Mouse (Mus musculus) hindbrain, postnatal 0 days (tissue): ENCODE measurements around the gene Aicda. TPM values are rescaled to one million over a fixed set of nuclear protein-coding genes. Genes with fewer than 3 reads are reported as not detected.

ENCODE experiments used
- ATAC-seq: fragments of 200-750 bp; cut with Nextera tagmentation; 2 replicates; pipeline ENCODE4 v1.8.0; 2017; ENCODE audit warnings: mild to moderate bottlenecking, moderate TSS enrichment, moderate library complexity
- DNase-seq: peaks from one replicate; pipeline ENCODE4 v3.0.0-alpha.2; 2015; ENCODE audit warnings: low spot score
- H3K27ac ChIP-seq: fragments of 300-500 bp; sonication (generic); 2 replicates; pipeline ENCODE4 v1.5.1; 2014; ENCODE audit warnings: mild to moderate bottlenecking
- H3K27me3 ChIP-seq: fragments of 300-500 bp; sonication (generic); 2 replicates; pipeline ENCODE4 v1.6.1; 2014; ENCODE audit warnings: low read length, mixed read lengths; ENCODE audit not compliant: insufficient read depth
- H3K36me3 ChIP-seq: fragments of 300-500 bp; sonication (generic); 2 replicates; pipeline ENCODE4 v1.6.1; 2014; ENCODE audit warnings: low read length, mixed read lengths; ENCODE audit not compliant: insufficient read depth
- H3K4me1 ChIP-seq: fragments of 300-500 bp; sonication (generic); 2 replicates; pipeline ENCODE4 v1.6.1; 2014; ENCODE audit warnings: antibody characterized with exemption, low read length, mixed read lengths; ENCODE audit not compliant: insufficient read depth
- H3K4me2 ChIP-seq: fragments of 300-500 bp; sonication (generic); 2 replicates; pipeline ENCODE4 v1.6.1; 2014; ENCODE audit warnings: low read depth, mild to moderate bottlenecking, low read length, moderate library complexity, mixed read lengths
- H3K4me3 ChIP-seq: fragments of 300-500 bp; sonication (generic); 2 replicates; pipeline ENCODE4 v1.5.1; 2014; ENCODE audit warnings: low read length
- H3K9ac ChIP-seq: fragments of 300-500 bp; sonication (generic); replicated peaks from 2 replicates; pipeline ENCODE4 v1.6.1; 2014; ENCODE audit warnings: mild to moderate bottlenecking, low read length, moderate library complexity, mixed read lengths
- H3K9me3 ChIP-seq: fragments of 300-500 bp; sonication (generic); 2 replicates; pipeline ENCODE4 v1.6.1; 2016; ENCODE audit warnings: low read length, mixed read lengths
- CTCF ChIP-seq: IDR thresholded peaks from 2 replicates; pipeline ENCODE4 v1.5.1; 2016; ENCODE audit warnings: antibody characterized with exemption, control low read depth, low read depth
- WGBS: fragments of 180-500 bp; shearing (Covaris S2); extraction: QIAGEN DNeasy Blood & Tissue Kit; methylation state at CpG from one replicate; pipeline ENCODE4 v1.1.7; 2014; 5-methylcytosine and 5-hydroxymethylcytosine counted together
- polyA plus RNA-seq: library from polyadenylated mRNA; unstranded; fragments of >200 nt; fragmentation: Nextera tagmentation; extraction: Ambion mirVana; gene quantifications from 2 replicates; pipeline ENCODE4 v1.2.1, GENCODE M21; 2015
- total RNA-seq: library from RNA; depleted of rRNA; stranded (reverse); fragments of >200 nt; gene quantifications from 2 replicates; pipeline ENCODE4 v1.2.3, GENCODE M21; 2014; rRNA removed

Gene Aicda
- total and polyA plus RNA-seq, 2 experiments from 2014 or later: 0.38 to 1.9 TPM

DNA sequence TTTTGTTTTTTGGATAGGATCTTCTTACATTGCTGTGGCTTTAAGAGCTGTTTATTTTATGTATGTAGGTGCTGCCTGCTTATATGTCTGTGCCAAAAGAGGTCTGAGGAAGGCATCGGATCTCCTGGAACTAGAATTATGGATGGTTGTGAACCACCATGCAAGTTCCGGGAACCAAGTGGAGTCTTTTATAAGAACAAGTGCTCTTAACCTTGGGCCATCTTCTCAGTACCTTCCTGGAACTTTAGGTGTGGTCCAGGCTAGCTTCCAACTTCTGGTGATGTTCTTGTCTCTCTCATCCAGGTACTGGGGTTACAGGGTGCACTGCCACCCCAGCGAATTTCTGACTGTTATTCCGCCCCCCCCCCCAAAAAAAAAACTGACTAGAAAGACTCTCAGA is 58.8 kb downstream of the Aicda start:
- TF ChIP-seq CTCF: no peak
- Histone ChIP-seq H3K27me3 (no peaks in the 10 kb centered on the region), H3K4me3 (no peak overlapping the region), H3K9me3 (no peaks in the 10 kb centered on the region), H3K36me3 (no peaks in the 10 kb centered on the region), H3K9ac (no peak overlapping the region), H3K4me2 (no peak overlapping the region), H3K4me1 (no peaks in the 10 kb centered on the region), H3K27ac (no peak overlapping the region)
- DNase-seq (no peak), ATAC-seq (no peak)
- 84% methylated on average over 4 of the region's 4 CpGs for WGBS

Other genes with a start within 250 kb of the Aicda start
- 48.5 and 48.8 TPM in 2 replicates for gene M6pr, start 245.1 kb upstream of the Aicda start, total RNA-seq
- gene M6pr, start 245.1 kb upstream of the Aicda start, polyA plus RNA-seq: 46.7 and 48.5 TPM in 2 replicates
- gene Phc1, start 213.2 kb upstream of the Aicda start, total RNA-seq: 64.0 and 73.6 TPM in 2 replicates
- 20.5 and 21.1 TPM in 2 replicates for gene Phc1, start 213.2 kb upstream of the Aicda start, polyA plus RNA-seq
- gene Rimklb, start 55.0 kb upstream of the Aicda start, total RNA-seq: 96.6 and 113 TPM in 2 replicates
- gene Rimklb, start 55.0 kb upstream of the Aicda start, polyA plus RNA-seq: 97.1 and 97.2 TPM in 2 replicates
- gene Mfap5, start 48.0 kb upstream of the Aicda start, total RNA-seq: 2.7 and 13.2 TPM in 2 replicates
- 5.0 and 5.6 TPM in 2 replicates for gene Mfap5, start 48.0 kb upstream of the Aicda start, polyA plus RNA-seq
- gene Apobec1, start 48.6 kb downstream of the Aicda start, total RNA-seq: 2.9 and 7.6 TPM in 2 replicates
- gene Apobec1, start 48.6 kb downstream of the Aicda start, polyA plus RNA-seq: 1.6 and 2.1 TPM in 2 replicates
- 1.1 and 1.6 TPM in 2 replicates for gene Gdf3, start 56.3 kb downstream of the Aicda start, total RNA-seq
- 0.19 and 0.29 TPM in 2 replicates for gene Gdf3, start 56.3 kb downstream of the Aicda start, polyA plus RNA-seq
- not detected in 2 replicates for gene Dppa3, start 72.6 kb downstream of the Aicda start, total RNA-seq
- not detected in 2 replicates for gene Dppa3, start 72.6 kb downstream of the Aicda start, polyA plus RNA-seq
- gene Nanog, start 153.7 kb downstream of the Aicda start, total RNA-seq: not detected in 2 replicates
- 0.15 and 0.16 TPM in 2 replicates for gene Nanog, start 153.7 kb downstream of the Aicda start, polyA plus RNA-seq
- 108 and 129 TPM in 2 replicates for gene Slc2a3, start 247.8 kb downstream of the Aicda start, total RNA-seq
- gene Slc2a3, start 247.8 kb downstream of the Aicda start, polyA plus RNA-seq: 48.9 and 49.7 TPM in 2 replicates